Mouse (Mus musculus) thymus, adult 2 months (tissue): ENCODE results near the gene Smg1.

Experiments used
- CTCF ChIP-seq: fragments of 200-500 bp; IDR thresholded peaks from 2 replicates; pipeline ENCODE4 v1.5.1; 2012; ENCODE audit warnings: mild to moderate bottlenecking, control low read depth, low read length, moderate library complexity, borderline replicate concordance; ENCODE audit not compliant: control insufficient read depth, poor library complexity, insufficient read depth; ENCODE audit errors: extremely low read depth
- POLR2A ChIP-seq: fragments of 200-500 bp; IDR thresholded peaks from 2 replicates; pipeline ENCODE4 v1.6.1; 2012; ENCODE audit warnings: mild to moderate bottlenecking, low read length, control low read depth, moderate library complexity; ENCODE audit not compliant: control insufficient read depth, poor library complexity, insufficient read depth; ENCODE audit errors: extremely low read depth

GRCm38 (mm10) chr7:118274169-118274568 is 30.7 kb upstream of the Smg1 start:
- TF ChIP-seq CTCF = no peak
- no peak for TF ChIP-seq POLR2A
